Mouse (Mus musculus) lung, embryonic 16.5 days (tissue): ENCODE results near the gene Zbtb5. TPM values are rescaled to one million over a fixed set of nuclear protein-coding genes. Genes with fewer than 3 reads are reported as not detected.

Experiments
- ATAC-seq: fragments of 200-750 bp; cut with Nextera tagmentation; 2 replicates; pipeline ENCODE4 v1.8.0; 2017; ENCODE audit warnings: low read depth, mild to moderate bottlenecking, moderate library complexity
- H3K27ac ChIP-seq: fragments of 300-500 bp; sonication (generic); 2 replicates; pipeline ENCODE4 v1.5.1; 2014; ENCODE audit warnings: mild to moderate bottlenecking, control low read depth, low read length
- H3K27me3 ChIP-seq: fragments of 300-500 bp; sonication (generic); 2 replicates; pipeline ENCODE4 v1.6.1; 2014; ENCODE audit warnings: low read depth, low read length, mixed read lengths; ENCODE audit not compliant: control insufficient read depth, insufficient read depth
- H3K36me3 ChIP-seq: fragments of 300-500 bp; sonication (generic); 2 replicates; pipeline ENCODE4 v1.6.1; 2014; ENCODE audit warnings: low read length; ENCODE audit not compliant: control insufficient read depth, insufficient read depth
- H3K4me1 ChIP-seq: fragments of 300-500 bp; sonication (generic); replicated peaks from 2 replicates; pipeline ENCODE4 v1.6.1; 2014; ENCODE audit warnings: low read length, mixed read lengths; ENCODE audit not compliant: control insufficient read depth, insufficient read depth
- H3K4me2 ChIP-seq: fragments of 300-500 bp; sonication (generic); 2 replicates; pipeline ENCODE4 v1.6.1; 2014; ENCODE audit warnings: low read depth, low read length, control low read depth
- H3K4me3 ChIP-seq: fragments of 300-500 bp; sonication (generic); 2 replicates; pipeline ENCODE4 v1.5.1; 2014; ENCODE audit warnings: mild to moderate bottlenecking, low read length, control low read depth
- H3K9ac ChIP-seq: fragments of 300-500 bp; sonication (generic); 2 replicates; pipeline ENCODE4 v1.6.1; 2014; ENCODE audit warnings: low read length, control low read depth
- H3K9me3 ChIP-seq: fragments of 300-500 bp; sonication (generic); 2 replicates; pipeline ENCODE4 v1.6.1; 2016; ENCODE audit warnings: low read length; ENCODE audit not compliant: control insufficient read depth
- WGBS: fragments of 180-500 bp; shearing (Covaris S2); extraction: QIAGEN DNeasy Blood & Tissue Kit; methylation state at CpG from one replicate; pipeline ENCODE4 v1.1.7; 2014; 5-methylcytosine and 5-hydroxymethylcytosine counted together
- polyA plus RNA-seq: library from polyadenylated mRNA; unstranded; fragments of >200 nt; fragmentation: Nextera tagmentation; extraction: Ambion mirVana; gene quantifications from 2 replicates; pipeline ENCODE4 v1.2.1, GENCODE M21; 2015

Zbtb5 gene
- polyA plus RNA-seq, 1 experiment from 2014 or later = 19.5 TPM

- peak; percentile 51; the same call in 1 of the 2 replicates for ATAC-seq
- Histone ChIP-seq H3K27me3 (no peaks in the 10 kb centered on the region), H3K4me2 (no peak overlapping the region), H3K9ac (no peak overlapping the region), H3K4me1 (peaks cover 3% of the 10 kb centered on the region; the same call in 1 of the 2 replicates), H3K4me3 (no peak overlapping the region), H3K9me3 (no peaks in the 10 kb centered on the region), H3K27ac (no peak overlapping the region), H3K36me3 (peaks cover 5% of the 10 kb centered on the region; the same call in 1 of the 2 replicates)
- WGBS = 76% methylated on average over 13 of the region's 13 CpGs
Measured at GRCm38 (mm10) chr4:45037455-45038410, 25.5 kb upstream of the Zbtb5 start.

GRCm38 (mm10) chr4:45036571-45036970, 24.4 kb upstream of the Zbtb5 start:
- peaks cover 8% of the 10 kb centered on the region; the same call in 1 of the 2 replicates for H3K36me3 ChIP-seq

GRCm38 (mm10) chr4:45036048-45036447, 23.8 kb upstream of the Zbtb5 start:
- H3K9ac ChIP-seq = no peak overlapping the region
- peaks cover 3% of the 10 kb centered on the region; the same call in 1 of the 2 replicates for H3K4me1 ChIP-seq
- peaks cover 6% of the 10 kb centered on the region; the same call in 1 of the 2 replicates for H3K36me3 ChIP-seq
- 84% methylated on average over 10 of the region's 10 CpGs for WGBS
- no peak for ATAC-seq
- no peak overlapping the region for H3K27ac ChIP-seq
- no peak overlapping the region for H3K4me3 ChIP-seq
- H3K4me2 ChIP-seq = no peak overlapping the region
- no peaks in the 10 kb centered on the region for H3K9me3 ChIP-seq
- no peaks in the 10 kb centered on the region for H3K27me3 ChIP-seq

More at GRCm38 (mm10) chr4:45036571-45036970, 24.4 kb upstream of the Zbtb5 start:
- Histone ChIP-seq H3K4me3 (no peak overlapping the region), H3K27ac (no peak overlapping the region), H3K9ac (no peak overlapping the region), H3K4me1 (peaks cover 3% of the 10 kb centered on the region; the same call in 1 of the 2 replicates), H3K4me2 (no peak overlapping the region), H3K27me3 (no peaks in the 10 kb centered on the region), H3K9me3 (no peaks in the 10 kb centered on the region)
- 75% methylated on average over 5 of the region's 5 CpGs for WGBS
- ATAC-seq = no peak

GRCm38 (mm10) chr4:45034693-45035628, 22.7 kb upstream of the Zbtb5 start:
- H3K9ac ChIP-seq = no peak overlapping the region
- H3K4me1 ChIP-seq = peaks cover 3% of the 10 kb centered on the region; the same call in 1 of the 2 replicates
- H3K27me3 ChIP-seq = no peaks in the 10 kb centered on the region
- H3K27ac ChIP-seq = no peak overlapping the region
- peaks cover 8% of the 10 kb centered on the region for H3K36me3 ChIP-seq
- no peak overlapping the region for H3K4me2 ChIP-seq
- 49% methylated on average over 16 of the region's 16 CpGs for WGBS
- ATAC-seq = peak; percentile 43
- no peaks in the 10 kb centered on the region for H3K9me3 ChIP-seq
- H3K4me3 ChIP-seq = no peak overlapping the region

- no peak overlapping the region for H3K4me3 ChIP-seq
- H3K4me1 ChIP-seq = peaks cover 3% of the 10 kb centered on the region; the same call in 1 of the 2 replicates
- no peaks in the 10 kb centered on the region for H3K27me3 ChIP-seq
- no peak overlapping the region for H3K27ac ChIP-seq
- H3K4me2 ChIP-seq = no peak overlapping the region
- no peaks in the 10 kb centered on the region for H3K9me3 ChIP-seq
- ATAC-seq = no peak
- WGBS = 88% methylated on average over 9 of the region's 9 CpGs
- H3K9ac ChIP-seq = no peak overlapping the region
- peaks cover 8% of the 10 kb centered on the region for H3K36me3 ChIP-seq
Measured at GRCm38 (mm10) chr4:45032586-45032985, 20.4 kb upstream of the Zbtb5 start.

- H3K4me1 ChIP-seq = no peaks in the 10 kb centered on the region
- H3K27ac ChIP-seq = no peak overlapping the region
- H3K4me2 ChIP-seq = no peak overlapping the region
- H3K9ac ChIP-seq = no peak overlapping the region
- no peak for ATAC-seq
- peaks cover 9% of the 10 kb centered on the region; the same call in 1 of the 2 replicates for H3K36me3 ChIP-seq
- H3K9me3 ChIP-seq = no peaks in the 10 kb centered on the region
- H3K27me3 ChIP-seq = no peaks in the 10 kb centered on the region
- no peak overlapping the region for H3K4me3 ChIP-seq
- WGBS = 94% methylated on average over 4 of the region's 4 CpGs
Measured at GRCm38 (mm10) chr4:45026459-45026858, 14.2 kb upstream of the Zbtb5 start.

- Histone ChIP-seq H3K9me3 (no peaks in the 10 kb centered on the region), H3K9ac (peak overlapping the region; percentile 58), H3K4me2 (peak overlapping the region; percentile 85), H3K27me3 (no peaks in the 10 kb centered on the region), H3K4me1 (peaks cover 13% of the 10 kb centered on the region), H3K27ac (no peak overlapping the region), H3K4me3 (peak overlapping the region; percentile 57), H3K36me3 (no peaks in the 10 kb centered on the region)
- WGBS = 1% methylated on average over 14 of the region's 14 CpGs
- no peak for ATAC-seq
Measured at GRCm38 (mm10) chr4:45019009-45019408, 6.8 kb upstream of the Zbtb5 start.

- peak within 1 kb of the TSS; percentile 57 for H3K4me3 ChIP-seq
- H3K27me3 ChIP-seq = no peaks in the 10 kb centered on the region
- peak within 1 kb of the TSS; percentile 85 for H3K4me2 ChIP-seq
- no peaks in the 10 kb centered on the region for H3K9me3 ChIP-seq
- H3K36me3 ChIP-seq = no peaks in the 10 kb centered on the region
- peaks cover 17% of the 10 kb centered on the region for H3K4me1 ChIP-seq
- H3K27ac ChIP-seq = 0 out of 2 replicates have a peak within 1 kb of the TSS, but pooled peaks have one; percentile 27
- WGBS = 0% methylated on average over 29 of the region's 29 CpGs
- peak; percentile 96 for ATAC-seq
- H3K9ac ChIP-seq = peak within 1 kb of the TSS; percentile 58
Measured at GRCm38 (mm10) chr4:45018452-45018980, 6.3 kb upstream of the Zbtb5 start, which contains the start of gene Polr1e. Gene Polr1e (plus strand): TSS chr4:45018583.
